Mouse (Mus musculus): Measurements from ENCODE around the gene Rab3a. TPM values are rescaled to one million over a fixed set of nuclear protein-coding genes. Genes with fewer than 3 reads are reported as not detected.

Rab3a gene
- total RNA-seq, 2 experiments from 2014 or later, result 68.6 to 78.2 TPM

- no peak for DNase-seq
Measured at GRCm38 (mm10) chr8:70800648-70801047, 46.2 kb downstream of the Rab3a start.

- no peak for DNase-seq
Measured at GRCm38 (mm10) chr8:70801156-70801555, 46.7 kb downstream of the Rab3a start.

- no peak for DNase-seq
Measured at GRCm38 (mm10) chr8:70801830-70802229, 47.4 kb downstream of the Rab3a start.

GRCm38 (mm10) chr8:70802786-70803510 lies 48.5 kb downstream of the Rab3a start:
- no peak for DNase-seq

- peak; percentile 25 to 59 for DNase-seq
Measured at GRCm38 (mm10) chr8:70803761-70804480, 49.4 kb downstream of the Rab3a start.

GRCm38 (mm10) chr8:70804481-70805206 lies 50.2 kb downstream of the Rab3a start, which contains the start of gene Mast3:
TSS of gene Mast3 (minus strand) at chr8:70805054.
- DNase-seq, result peak; percentile 93 to 96

GRCm38 (mm10) chr8:70806541-70806940 lies 52.1 kb downstream of the Rab3a start:
- peak in 1 of 2 experiments; percentile 49 for DNase-seq

- no peak for DNase-seq
Measured at GRCm38 (mm10) chr8:70807304-70807703, 52.8 kb downstream of the Rab3a start.

GRCm38 (mm10) chr8:70808239-70808638 lies 53.8 kb downstream of the Rab3a start, which contains the start of gene Il12rb1:
TSS of gene Il12rb1 (plus strand) at chr8:70808449.
- no peak for DNase-seq

Small RNA genes lying within 50 kb of the gene (microRNA-seq; reads per million reads assigned to microRNA genes)
- not detected for gene Mir7240

Other genes starting within 250 kb of the Rab3a start
- 100 to 1,000 TPM; 144 to 154 TPM for gene Rex1bd, start 247.9 kb upstream of the Rab3a start, total RNA-seq (2021)
- 1,000 to 10,000 TPM; 1,515 to 1,560 TPM for gene Uba52, start 243.9 kb upstream of the Rab3a start, total RNA-seq (2021)
- gene Fkbp8, start 227.0 kb upstream of the Rab3a start, total RNA-seq (2021), result 100 to 1,000 TPM; 265 to 329 TPM
- gene Kxd1, start 226.7 kb upstream of the Rab3a start, total RNA-seq (2021), result 10 to 100 TPM; 63.2 to 89.1 TPM
- gene Ell, start 215.2 kb upstream of the Rab3a start, total RNA-seq (2021), result 10 to 100 TPM; 22.3 to 25.3 TPM
- gene Isyna1, start 160.3 kb upstream of the Rab3a start, total RNA-seq (2021), result 100 to 1,000 TPM in 1 of 2 experiments, 10 to 100 TPM in 1; 98.7 to 260 TPM
- gene Ssbp4, start 145.8 kb upstream of the Rab3a start, total RNA-seq (2021), result 100 to 1,000 TPM in 1 of 2 experiments, 10 to 100 TPM in 1; 89.7 to 103 TPM
- gene Lrrc25, start 138.5 kb upstream of the Rab3a start, total RNA-seq (2021), result 1 to 10 TPM; 2.1 to 2.6 TPM
- 1 to 10 TPM; 5.0 to 6.0 TPM for gene Gdf15, start 122.2 kb upstream of the Rab3a start, total RNA-seq (2021)
- gene Pgpep1, start 94.3 kb upstream of the Rab3a start, total RNA-seq (2021), result 100 to 1,000 TPM; 138 to 139 TPM
- gene Lsm4, start 81.4 kb upstream of the Rab3a start, total RNA-seq (2021), result 10 to 100 TPM; 74.3 to 84.4 TPM
- 100 to 1,000 TPM; 219 to 227 TPM for gene Jund, start 55.7 kb upstream of the Rab3a start, total RNA-seq (2021)
- not detected for gene Iqcn, start 51.2 kb upstream of the Rab3a start, total RNA-seq (2021)
- gene Gm3336, start 36.1 kb upstream of the Rab3a start, total RNA-seq (2021), result not detected
- 1 to 10 TPM in 1 of 2 experiments, under 1 TPM in 1; 0.33 to 1.2 TPM for gene Pde4c, start 31.0 kb upstream of the Rab3a start, total RNA-seq (2021)
- 100 to 1,000 TPM; 119 to 155 TPM for gene Mpv17l2, start 6.3 kb downstream of the Rab3a start, total RNA-seq (2021)
- 10 to 100 TPM; 35.6 to 51.5 TPM for gene Pik3r2, start 22.0 kb downstream of the Rab3a start, total RNA-seq (2021)
- gene Mast3, start 50.4 kb downstream of the Rab3a start, total RNA-seq (2021), result 10 to 100 TPM; 16.8 to 19.0 TPM
- gene Il12rb1, start 53.8 kb downstream of the Rab3a start, total RNA-seq (2021), result not detected
- gene Arrdc2, start 85.0 kb downstream of the Rab3a start, total RNA-seq (2021), result 10 to 100 TPM in 1 of 2 experiments, 1 to 10 TPM in 1; 6.9 to 10.5 TPM
- 1 to 10 TPM; 2.3 to 4.0 TPM for gene Kcnn1, start 108.6 kb downstream of the Rab3a start, total RNA-seq (2021)
- gene Ccdc124, start 119.3 kb downstream of the Rab3a start, total RNA-seq (2021), result 10 to 100 TPM; 54.7 to 57.2 TPM
- not detected for gene Slc5a5, start 138.1 kb downstream of the Rab3a start, total RNA-seq (2021)
- 1,000 to 10,000 TPM; 1,312 to 1,373 TPM for gene Rpl18a, start 142.7 kb downstream of the Rab3a start, total RNA-seq (2021)
- gene Map1s, start 151.3 kb downstream of the Rab3a start, total RNA-seq (2021), result 10 to 100 TPM; 25.6 to 42.0 TPM

Measured in adrenal gland, postnatal 36 days (tissue).